Mouse (Mus musculus) left cerebral cortex, postnatal 36 days (tissue): Measurements from ENCODE around the gene Scgb2b2. TPM values are rescaled to one million over a fixed set of nuclear protein-coding genes. Genes with fewer than 3 reads are reported as not detected.

Experiments used
- DNase-seq, 2 experiments: peaks; one replicate each; pipeline ENCODE4 v3.0.0; 2021 to 2022; ENCODE audit warnings: low spot score in 2 of 2, mixed read lengths in 1 of 2
- intact Hi-C: fragments of 180-260 bp; cut with DNase I; formaldehyde crosslinking; loops from one replicate; pipeline ENCODE4 v1.15.1; 2025
- total RNA-seq, 2 experiments: library from RNA; stranded (reverse); gene quantifications; 2 replicates each; pipeline ENCODE4 v1.2.3; 2021

The Scgb2b2 gene
- not detected for total RNA-seq

- intact Hi-C loops = no loop called here
- DNase-seq = no peak
Measured at GRCm38 (mm10) chr7:31290208-31290607, at the start of gene Scgb2b2. Scgb2b2 (plus strand) TSS chr7:31290508.

GRCm38 (mm10) chr7:31291721-31292120, 1.4 kb downstream of the Scgb2b2 start, which contains the start of gene Scgb1b2:
Scgb1b2 (minus strand) TSS chr7:31291821.
- no peak for DNase-seq
- intact Hi-C loops = no loop called here

Other genes with a start within 250 kb of the Scgb2b2 start
- gene Fxyd5, start 248.0 kb upstream of the Scgb2b2 start, total RNA-seq = 10 to 100 TPM; 19.8 to 39.0 TPM
- 100 to 1,000 TPM; 184 to 245 TPM for gene Fxyd7, start 239.0 kb upstream of the Scgb2b2 start, total RNA-seq
- 10 to 100 TPM; 75.9 to 86.2 TPM for gene Fxyd1, start 233.3 kb upstream of the Scgb2b2 start, total RNA-seq
- 10 to 100 TPM; 27.4 to 28.7 TPM for gene Lgi4, start 231.2 kb upstream of the Scgb2b2 start, total RNA-seq
- gene Fxyd3, start 213.8 kb upstream of the Scgb2b2 start, total RNA-seq = not detected
- gene Hpn, start 175.2 kb upstream of the Scgb2b2 start, total RNA-seq = 1 to 10 TPM; 2.1 to 4.5 TPM
- gene Scn1b, start 163.5 kb upstream of the Scgb2b2 start, total RNA-seq = 100 to 1,000 TPM; 640 to 844 TPM
- 100 to 1,000 TPM in 1 of 2 experiments, 10 to 100 TPM in 1; 94.0 to 120 TPM for gene Gramd1a, start 134.6 kb upstream of the Scgb2b2 start, total RNA-seq
- gene Scgb1b2, start 1.3 kb downstream of the Scgb2b2 start, total RNA-seq = not detected
- gene Scgb2b3, start 71.6 kb downstream of the Scgb2b2 start, total RNA-seq = not detected
- gene Scgb1b3, start 85.1 kb downstream of the Scgb2b2 start, total RNA-seq = not detected